In genomic region chr1:127496737-127497543, GRCm38 (mm10) we compare ENCODE assay signal across 8 mouse cellular contexts.
DNase-seq lines count a peak whose midpoint lies in the region; ATAC-seq and TF ChIP-seq lines count a peak whose summit lies in the region.

No protein-coding gene starts in this region.

- H3K27me3 ChIP-seq in forebrain, embryonic 15.5 days: no peaks in the 10 kb centered on the region
- H3K27me3 ChIP-seq in hindbrain, postnatal 0 days (ENCODE audit: insufficient read depth, low read length): no peaks in the 10 kb centered on the region
- H3K27me3 ChIP-seq in liver, embryonic 11.5 days (replicated peaks; ENCODE audit: control insufficient read depth, insufficient read depth, low read length): no peaks in the 10 kb centered on the region

- H3K27ac ChIP-seq in forebrain, embryonic 15.5 days (replicated peaks): no peak overlapping the region
- H3K27ac ChIP-seq in hindbrain, postnatal 0 days: no peak overlapping the region
- no peak overlapping the region for H3K27ac ChIP-seq in liver, embryonic 11.5 days (ENCODE audit: low read depth, low read length)

- H3K9me3 ChIP-seq in forebrain, embryonic 15.5 days: no peaks in the 10 kb centered on the region
- no peaks in the 10 kb centered on the region for H3K9me3 ChIP-seq in hindbrain, postnatal 0 days (ENCODE audit: low read length)
- H3K9me3 ChIP-seq in liver, embryonic 11.5 days (ENCODE audit: control insufficient read depth, low read length): no peaks in the 10 kb centered on the region

- WGBS in forebrain, embryonic 15.5 days: 35% methylated on average over 9 of the region's 9 CpGs
- 28% methylated on average over 9 of the region's 9 CpGs for WGBS in hindbrain, postnatal 0 days
- WGBS in liver, embryonic 11.5 days: 33% methylated on average over 9 of the region's 9 CpGs

- peak; percentile 100 for TF ChIP-seq CTCF in hindbrain, postnatal 0 days (IDR thresholded peaks at IDR 0.05; ENCODE audit: low read depth)

- H3K9ac ChIP-seq in forebrain, embryonic 15.5 days (replicated peaks): no peak overlapping the region
- H3K9ac ChIP-seq in hindbrain, postnatal 0 days (replicated peaks; ENCODE audit: low read length): no peak overlapping the region
- H3K9ac ChIP-seq in liver, embryonic 11.5 days (ENCODE audit: low read depth, low read length): no peak overlapping the region

- no peaks in the 10 kb centered on the region for H3K36me3 ChIP-seq in forebrain, embryonic 15.5 days
- no peaks in the 10 kb centered on the region for H3K36me3 ChIP-seq in hindbrain, postnatal 0 days (ENCODE audit: insufficient read depth, low read length)
- H3K36me3 ChIP-seq in liver, embryonic 11.5 days (ENCODE audit: control insufficient read depth, insufficient read depth, low read length): no peaks in the 10 kb centered on the region

- DNase-seq in 3134 (ENCODE audit: extremely low read depth, insufficient read length, low spot score): peak; percentile 20
- peak; percentile 78 for DNase-seq in ES-CJ7 (ENCODE audit: low read depth, low spot score)
- peak; percentile 74 for DNase-seq in hindbrain, postnatal 0 days (ENCODE audit: low spot score)
- peak; percentile 51 for DNase-seq in liver, embryonic 11.5 days (ENCODE audit: low spot score)
- DNase-seq in natural killer cell, adult 2 months (ENCODE audit: low spot score in 2 of 2): peak; percentile 49 to 65
- DNase-seq in thymus, postnatal 25 days: peak; percentile 45

- peak overlapping the region; percentile 31 for H3K4me2 ChIP-seq in forebrain, embryonic 15.5 days (replicated peaks)
- H3K4me2 ChIP-seq in hindbrain, postnatal 0 days (ENCODE audit: low read depth, low read length): no peak overlapping the region
- no peak overlapping the region for H3K4me2 ChIP-seq in liver, embryonic 11.5 days

- no peak overlapping the region for H3K4me3 ChIP-seq in forebrain, embryonic 15.5 days
- H3K4me3 ChIP-seq in hindbrain, postnatal 0 days (ENCODE audit: low read length): no peak overlapping the region
- no peak overlapping the region for H3K4me3 ChIP-seq in liver, embryonic 11.5 days (ENCODE audit: low read depth, low read length)

- peak; percentile 74 for ATAC-seq in cerebellum, adult (ENCODE audit: insufficient number of reproducible peaks, low FRiP score, low TSS enrichment)
- ATAC-seq in forebrain, embryonic 15.5 days (replicated peaks): peak; percentile 53
- ATAC-seq in hindbrain, postnatal 0 days: peak; percentile 74
- ATAC-seq in liver, embryonic 11.5 days (replicated peaks; ENCODE audit: low FRiP score): no peak; the same call in 1 of the 2 replicates

- H3K4me1 ChIP-seq in forebrain, embryonic 15.5 days: 0 out of 2 replicates have a peak, but pooled peaks cover 2% of the 10 kb centered on the region
- no peaks in the 10 kb centered on the region for H3K4me1 ChIP-seq in hindbrain, postnatal 0 days (ENCODE audit: insufficient read depth, low read length)
- H3K4me1 ChIP-seq in liver, embryonic 11.5 days (replicated peaks; ENCODE audit: control insufficient read depth, insufficient read depth, low read length): no peaks in the 10 kb centered on the region

Comparison
In these comparisons a context has a peak if more than half of its experiments do, and no peak if none do; other contexts are left out.
1. DNase-seq: peak in every context shown above with its lines; median percentile 78 in ES-CJ7; 74 in hindbrain, postnatal 0 days; 57 in natural killer cell, adult 2 months; 51 in liver, embryonic 11.5 days; 45 in thymus, postnatal 25 days; 20 in 3134.